Mouse (Mus musculus) layer of hippocampus, postnatal 25 days (tissue): ENCODE measurements around the gene Gm20604. TPM values are rescaled to one million over a fixed set of nuclear protein-coding genes. Genes with fewer than 3 reads are reported as not detected.
A peak's percentile ranks its signal among the peaks of the same experiment; 100 is the strongest.

Experiments used
- DNase-seq, 2 experiments: peaks; one replicate each; pipeline ENCODE4 v3.0.0; 2022; ENCODE audit warnings: mixed read lengths in 2 of 2, low spot score in 1 of 2; ENCODE audit errors: extremely low spot score in 1 of 2
- total RNA-seq, 2 experiments: library from RNA; stranded (reverse); gene quantifications; 2 replicates each; pipeline ENCODE4 v1.2.3; 2021

Gene Gm20604
- total RNA-seq, 2 experiments from 2014 or later = 16.3 to 19.3 TPM

DNA sequence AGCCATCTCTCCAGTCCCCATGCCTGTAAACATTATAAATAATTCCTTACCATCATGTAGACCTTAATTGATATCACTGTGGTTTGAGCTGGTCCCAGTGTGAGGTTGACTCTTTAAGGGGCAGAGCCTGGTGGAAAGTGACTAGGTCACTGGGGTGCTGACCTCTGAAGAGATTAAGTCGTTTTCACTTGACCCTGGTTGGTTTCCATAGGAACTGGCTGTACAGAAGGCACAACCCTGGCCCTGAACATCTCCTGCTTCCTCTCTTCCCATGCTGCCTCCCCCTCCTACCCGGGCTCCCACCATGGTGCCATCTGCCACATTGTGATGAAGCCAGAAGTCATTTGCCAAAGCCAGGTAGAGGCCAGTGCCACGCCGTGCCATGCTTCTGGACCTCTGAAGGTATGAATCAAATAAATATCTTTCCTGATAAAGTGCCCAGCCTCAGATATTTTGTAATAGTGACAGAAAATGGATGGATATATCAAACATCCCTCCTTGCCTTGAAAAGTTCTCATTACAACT lies 47.6 kb downstream of the Gm20604 start:
- DNase-seq = no peak

DNA sequence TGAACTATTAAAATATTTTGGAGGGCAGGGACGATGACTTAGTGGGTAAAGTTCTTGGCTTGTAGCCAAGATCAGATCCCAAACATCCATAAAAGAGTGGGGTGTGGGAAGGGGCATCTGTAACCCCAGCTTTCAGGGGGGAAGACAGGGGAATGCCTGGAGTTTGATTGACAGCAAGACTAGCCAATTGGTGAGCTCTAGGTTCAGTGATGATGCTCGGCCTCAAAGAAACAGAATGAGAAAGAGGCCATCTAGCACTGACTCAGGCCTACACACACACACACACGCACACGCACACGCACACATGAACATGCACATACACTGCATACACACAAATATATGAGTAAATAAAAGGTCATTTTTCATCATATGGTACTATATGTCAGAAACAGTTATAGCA lies 48.6 kb downstream of the Gm20604 start:
- no peak for DNase-seq

DNA sequence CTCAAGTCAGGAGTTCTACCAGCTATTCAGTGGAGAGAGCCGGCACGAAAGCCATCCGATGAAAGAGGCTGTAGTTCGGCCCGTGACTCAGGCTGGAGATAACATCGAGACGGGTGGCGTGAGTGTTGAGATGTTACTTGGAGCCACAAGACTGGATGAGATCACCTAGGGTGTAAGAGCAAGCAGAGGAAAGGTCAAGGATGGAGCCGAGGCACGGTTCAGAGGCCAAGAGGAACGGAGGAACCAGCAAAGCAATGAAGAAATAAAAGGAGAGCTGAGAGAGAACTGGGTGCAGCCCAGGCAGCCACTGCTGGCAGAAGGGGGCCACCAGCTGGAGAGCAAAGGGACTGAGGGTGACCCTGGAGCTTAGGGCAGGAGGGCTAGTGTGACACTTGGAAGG lies 50.3 kb downstream of the Gm20604 start:
- DNase-seq = no peak

GRCm38 (mm10) chr12:102706833-102707463 lies 51.5 kb downstream of the Gm20604 start:
- DNase-seq = no peak

DNA sequence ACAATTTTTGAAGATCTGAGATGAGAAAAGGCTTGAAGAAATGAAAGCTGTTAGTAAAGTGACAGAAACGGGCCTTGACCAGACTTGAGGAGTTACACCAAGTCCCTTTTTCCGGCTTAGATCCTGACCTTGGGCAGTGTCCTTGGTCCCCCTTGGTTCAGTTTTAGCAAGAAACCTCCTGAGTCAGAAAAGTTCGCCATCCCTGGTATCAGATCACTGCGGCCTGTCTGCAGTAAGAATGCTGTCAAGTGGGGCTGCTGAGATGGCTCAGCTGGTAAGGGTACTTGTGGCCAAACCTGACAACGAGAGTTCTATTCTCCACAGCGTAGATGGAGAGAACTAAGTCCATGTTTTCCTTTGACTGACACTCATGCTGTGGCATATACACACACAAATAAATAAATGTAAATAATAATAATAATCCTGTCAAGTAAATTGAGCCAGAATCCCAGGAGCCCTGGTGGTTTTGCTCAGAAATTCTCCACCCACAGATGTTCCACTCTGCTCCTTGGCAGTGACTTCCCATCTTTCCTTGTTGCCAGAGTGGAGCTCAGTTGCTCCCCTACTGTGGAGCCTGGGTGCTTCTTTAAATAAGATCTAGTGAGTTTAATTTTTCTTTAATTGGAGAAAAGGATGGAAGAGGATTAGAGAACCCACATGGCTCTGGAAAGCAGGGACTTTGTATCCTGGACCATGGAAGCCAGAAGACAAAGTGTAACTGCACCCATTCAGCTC lies 52.4 kb downstream of the Gm20604 start:
- DNase-seq = no peak

DNA sequence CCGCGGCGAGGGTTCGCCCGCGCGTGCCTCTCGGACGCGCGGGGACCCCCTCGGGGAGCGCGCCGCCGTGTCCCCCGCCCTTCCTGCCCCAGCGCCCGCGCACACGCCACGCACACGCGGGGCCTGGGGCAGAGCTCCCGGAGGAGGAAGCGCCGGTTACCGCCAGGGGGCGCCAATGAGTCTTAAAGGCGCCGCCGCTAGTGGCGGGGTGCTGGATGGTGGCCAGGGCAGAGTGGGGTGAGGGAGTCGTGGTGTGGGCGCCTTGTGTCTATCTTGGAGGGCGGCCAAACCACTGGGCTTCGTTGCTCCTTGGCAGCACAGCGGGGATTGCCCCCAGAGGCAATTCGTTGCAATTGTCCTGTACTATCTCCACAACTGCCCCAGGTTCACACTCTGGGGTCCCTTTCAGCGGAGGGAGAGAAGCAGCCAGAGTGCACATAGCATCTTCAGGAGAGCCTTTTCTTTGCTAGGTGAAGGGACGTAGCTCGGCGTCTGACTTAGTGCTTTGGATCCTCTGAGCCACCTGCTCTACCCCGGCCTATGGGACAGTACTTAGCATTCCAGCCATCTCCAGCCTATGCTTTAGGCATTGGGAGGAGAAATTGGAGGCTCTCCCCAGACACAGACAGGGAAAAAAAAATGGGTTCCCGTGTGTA lies 53.1 kb downstream of the Gm20604 start:
- DNase-seq = peak; percentile 96 to 97

GRCm38 (mm10) chr12:102704457-102705198 lies 53.8 kb downstream of the Gm20604 start, which contains the start of gene Itpk1:
Gene Itpk1 (minus strand): TSS chr12:102704930.
- DNase-seq = peak; percentile 41 to 53

DNA sequence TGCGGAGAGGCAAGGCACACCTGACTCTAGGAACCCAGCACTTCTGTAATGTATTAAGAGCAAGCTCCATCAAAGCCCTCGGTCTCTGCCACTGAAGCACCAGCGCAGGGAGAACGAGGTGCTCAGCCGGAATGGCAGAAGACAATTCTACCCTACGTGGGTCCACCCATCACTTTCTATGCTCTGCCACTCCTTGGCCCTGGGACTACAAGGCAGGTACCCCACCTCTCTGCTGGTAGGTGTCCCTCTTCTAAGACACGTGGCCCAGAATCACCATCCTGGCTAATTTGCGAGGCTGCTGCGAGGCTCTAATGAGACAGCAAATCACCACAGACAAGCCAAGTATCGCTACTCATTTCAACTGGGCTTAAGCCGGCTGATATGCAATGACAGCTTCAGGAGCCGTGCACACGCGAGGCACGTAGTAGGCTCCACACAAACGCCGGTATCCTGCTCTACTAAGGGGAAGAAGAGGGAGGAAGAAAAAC lies 54.5 kb downstream of the Gm20604 start:
- DNase-seq = no peak

DNA sequence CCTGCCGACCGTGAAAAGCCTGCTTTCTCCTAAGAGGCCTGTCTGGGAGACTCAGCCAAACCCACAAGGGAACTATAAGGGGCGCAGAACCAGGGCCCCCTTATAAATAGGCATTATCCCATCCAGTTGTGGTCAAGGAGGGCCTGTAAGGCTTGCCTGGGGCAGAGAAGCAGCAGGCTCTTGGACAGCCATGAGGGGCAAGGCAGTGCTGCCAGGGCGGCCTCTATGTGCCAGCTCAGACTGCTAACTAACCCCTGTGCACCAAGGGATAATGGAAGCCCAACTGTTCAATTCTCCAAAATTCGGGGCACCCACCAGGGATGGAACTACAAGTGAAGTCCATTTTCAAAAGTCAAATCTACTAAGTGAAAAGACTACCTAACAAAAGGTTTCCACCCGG lies 55.0 kb downstream of the Gm20604 start:
- no peak for DNase-seq

DNA sequence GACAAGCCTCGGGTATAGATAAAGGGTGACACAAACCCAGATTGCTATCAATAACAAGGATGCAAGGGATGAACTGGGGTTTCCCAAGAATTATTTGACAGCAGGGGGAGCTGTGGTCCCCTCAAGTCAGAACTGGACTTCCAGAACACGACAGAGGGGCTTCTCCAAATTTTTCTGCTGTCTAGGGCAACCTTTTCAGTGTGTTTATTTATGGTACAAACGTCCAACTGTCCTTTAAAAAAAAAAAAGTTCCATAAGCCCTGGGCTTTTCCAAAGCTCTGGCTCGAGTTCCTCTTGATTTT lies 55.4 kb downstream of the Gm20604 start:
- DNase-seq = peak in 1 of 2 experiments; percentile 54

GRCm38 (mm10) chr12:102702356-102703110 lies 55.9 kb downstream of the Gm20604 start:
- peak; percentile 55 to 96 for DNase-seq

GRCm38 (mm10) chr12:102701691-102702207 lies 56.7 kb downstream of the Gm20604 start:
- DNase-seq = no peak

- DNase-seq = no peak
Observed at GRCm38 (mm10) chr12:102700453-102700852, 58.0 kb downstream of the Gm20604 start.

DNA sequence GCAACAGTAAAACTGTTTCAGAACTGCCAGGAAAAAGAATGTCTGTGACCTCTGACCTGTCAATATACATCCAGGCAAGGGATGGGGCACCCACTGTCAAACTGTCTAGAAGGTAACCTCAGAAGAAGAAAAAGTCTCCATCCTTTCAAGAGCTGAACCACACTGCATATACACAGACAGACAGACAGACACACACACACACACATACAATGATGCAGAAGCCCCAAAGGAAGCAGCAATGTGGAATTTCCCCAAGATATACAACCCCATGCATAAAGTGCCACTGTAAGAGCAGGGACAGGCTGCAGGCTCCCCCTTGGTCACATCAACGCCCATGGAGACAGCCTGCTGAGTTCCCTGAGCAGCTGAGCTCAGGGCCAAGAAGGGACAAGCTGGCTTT lies 59.3 kb downstream of the Gm20604 start:
- DNase-seq = no peak

GRCm38 (mm10) chr12:102698089-102698684 lies 60.3 kb downstream of the Gm20604 start:
- no peak for DNase-seq

- DNase-seq = no peak
Observed at GRCm38 (mm10) chr12:102697381-102697780, 61.1 kb downstream of the Gm20604 start.

DNA sequence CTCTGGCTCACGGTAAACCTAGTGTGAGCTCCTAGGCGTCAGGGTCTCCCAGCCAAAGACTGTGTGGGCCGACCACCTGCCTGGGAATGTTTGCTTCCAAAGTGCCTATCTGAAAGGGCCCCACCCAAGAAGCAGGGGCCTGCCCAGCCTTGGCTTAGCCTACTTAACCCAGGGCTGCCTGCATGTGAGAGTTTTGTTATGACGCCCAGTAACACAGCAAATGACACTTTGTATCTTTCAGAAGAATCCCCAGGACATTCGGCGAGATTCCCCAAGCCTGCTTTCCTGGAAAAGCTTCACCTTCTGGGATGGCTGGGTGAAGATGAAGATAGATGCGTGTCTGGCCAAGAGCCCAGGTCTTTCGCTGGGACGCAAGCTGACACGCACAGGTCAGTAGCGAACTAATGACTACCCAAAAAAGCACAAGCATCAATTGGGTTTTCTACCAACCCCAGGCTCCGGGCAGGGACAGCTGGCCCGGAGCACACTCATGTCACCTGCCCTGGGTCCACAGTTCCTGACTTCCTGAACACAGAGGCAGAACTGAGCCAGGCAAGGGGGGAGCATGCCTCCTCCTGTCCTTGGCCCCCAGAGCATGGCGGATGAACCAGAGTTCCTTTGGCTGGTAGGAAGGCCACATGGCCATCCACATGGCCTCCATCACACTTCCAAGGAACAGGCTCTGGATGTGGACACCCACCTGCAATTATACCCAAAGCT lies 61.7 kb downstream of the Gm20604 start:
- DNase-seq = no peak

GRCm38 (mm10) chr12:102695369-102696239 lies 62.9 kb downstream of the Gm20604 start:
- peak; percentile 58 to 60 for DNase-seq
